Mouse (Mus musculus): ENCODE data around the gene Mettl9.

GRCm38 (mm10) chr7:121035161-121035721, 996 bp downstream of the Mettl9 start:
- no peak for TF ChIP-seq CTCF (IDR thresholded peaks at IDR 0.05; ENCODE audit: insufficient read depth, low read depth, low read length)
- no peak for TF ChIP-seq POLR2A (IDR thresholded peaks at IDR 0.05; ENCODE audit: insufficient read depth, low read depth, low read length)
